Mouse (Mus musculus) spleen, adult 2 months (tissue): ENCODE data around the gene Ndufv3. TPM values are rescaled to one million over a fixed set of nuclear protein-coding genes. Genes with fewer than 3 reads are reported as not detected.

Source experiments
- DNase-seq, 2 experiments: peaks; one replicate each; pipeline versions ENCODE4 v3.0.0 to v3.0.0-alpha.2; 2012 to 2021; ENCODE audit warnings: low spot score in 2 of 2, low read depth in 1 of 2
- H3K27ac ChIP-seq: fragments of 200-500 bp; 2 replicates; pipeline ENCODE4 v1.5.1; 2012; ENCODE audit warnings: low read length, inconsistent platforms; ENCODE audit not compliant: insufficient read depth
- H3K27me3 ChIP-seq: fragments of 200-500 bp; 2 replicates; pipeline ENCODE4 v1.6.1; 2012; ENCODE audit warnings: mild to moderate bottlenecking, moderate library complexity, low read length, inconsistent platforms; ENCODE audit not compliant: control insufficient read depth, insufficient read depth
- H3K36me3 ChIP-seq: fragments of 200-500 bp; 2 replicates; pipeline ENCODE4 v1.6.1; 2012; ENCODE audit warnings: mild to moderate bottlenecking, low read length, inconsistent platforms; ENCODE audit not compliant: control insufficient read depth, insufficient read depth
- H3K4me1 ChIP-seq: fragments of 200-500 bp; 2 replicates; pipeline ENCODE4 v1.6.1; 2011; ENCODE audit warnings: inconsistent platforms; ENCODE audit not compliant: control insufficient read depth, insufficient read depth, insufficient read length
- H3K4me3 ChIP-seq: fragments of 200-500 bp; 2 replicates; pipeline ENCODE4 v1.5.1; 2011; ENCODE audit warnings: mild to moderate bottlenecking, inconsistent platforms; ENCODE audit not compliant: insufficient read depth, insufficient read length; ENCODE audit errors: extremely low read depth
- CTCF ChIP-seq: fragments of 200-500 bp; IDR thresholded peaks from 2 replicates; pipeline ENCODE4 v1.5.1; 2011; ENCODE audit warnings: mild to moderate bottlenecking, inconsistent platforms; ENCODE audit not compliant: insufficient read depth, insufficient read length, insufficient replicate concordance; ENCODE audit errors: extremely low read depth
- POLR2A ChIP-seq: fragments of 200-500 bp; IDR thresholded peaks from 2 replicates; pipeline ENCODE4 v1.6.1; 2011; ENCODE audit warnings: low read depth, low read length, inconsistent platforms
- WGBS: fragments of 180-500 bp; shearing (Covaris S2); methylation state at CpG from one replicate; pipeline ENCODE4 v1.1.7; 2018; 5-methylcytosine and 5-hydroxymethylcytosine counted together
- polyA plus RNA-seq: library from polyadenylated mRNA; depleted of rRNA; stranded (reverse); fragments of >200 nt; gene quantifications from 2 replicates; pipeline ENCODE4 v1.2.3, GENCODE M21; 2012; rRNA removed

Gene Ndufv3
- polyA plus RNA-seq, result 42.7 and 54.3 TPM in 2 replicates

GRCm38 (mm10) chr17:31519946-31520838 lies at the start of gene Ndufv3, which contains the start of gene Wdr4:
Gene Ndufv3 (plus strand): TSS chr17:31520115.
Gene Wdr4 (minus strand): TSS chr17:31519980.
- H3K36me3 ChIP-seq, result peaks cover 2% of the 10 kb centered on the region; the same call in 1 of the 2 replicates
- TF ChIP-seq CTCF (no peak), POLR2A (peak; percentile 90)
- peak within 1 kb of the TSS; percentile 71 for H3K27ac ChIP-seq
- H3K27me3 ChIP-seq, result no peaks in the 10 kb centered on the region
- WGBS, result under 1% methylated on average over 45 of the region's 45 CpGs
- H3K4me3 ChIP-seq, result peak within 1 kb of the TSS; percentile 78
- peak; percentile 99 for DNase-seq
- H3K4me1 ChIP-seq, result peaks cover 3% of the 10 kb centered on the region; the same call in 1 of the 2 replicates

GRCm38 (mm10) chr17:31470766-31471418 lies 49.0 kb upstream of the Ndufv3 start:
- no peaks in the 10 kb centered on the region for H3K4me1 ChIP-seq
- no peak overlapping the region for H3K4me3 ChIP-seq
- no peak for DNase-seq
- WGBS, result 86% methylated on average over 5 of the region's 5 CpGs
- H3K27me3 ChIP-seq, result no peaks in the 10 kb centered on the region
- TF ChIP-seq CTCF, result no peak
- TF ChIP-seq POLR2A, result no peak
- no peaks in the 10 kb centered on the region for H3K36me3 ChIP-seq
- no peak overlapping the region for H3K27ac ChIP-seq

DNA sequence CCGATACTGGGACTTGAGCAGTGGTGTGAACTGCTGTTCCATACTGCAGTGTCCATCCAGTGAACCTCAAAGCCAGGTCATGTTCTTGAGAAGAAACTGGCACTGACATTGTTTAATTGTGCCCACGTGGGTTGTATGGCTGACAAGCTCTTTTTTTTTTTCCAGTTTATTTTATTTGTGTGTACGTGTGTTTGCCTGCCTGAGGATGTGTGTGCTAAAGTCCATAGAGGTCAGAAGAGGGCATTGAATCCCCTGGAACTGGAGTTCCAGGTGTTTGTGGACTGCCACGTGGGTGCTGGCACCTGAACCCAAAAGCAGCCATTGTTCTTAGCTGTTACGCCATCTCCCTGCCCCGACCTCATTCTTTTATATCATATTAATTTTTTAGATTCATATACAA lies 45.5 kb upstream of the Ndufv3 start:
- TF ChIP-seq POLR2A, result no peak
- TF ChIP-seq CTCF, result no peak
- Histone ChIP-seq H3K27me3 (peaks cover 3% of the 10 kb centered on the region; the same call in 1 of the 2 replicates), H3K36me3 (no peaks in the 10 kb centered on the region), H3K27ac (no peak overlapping the region), H3K4me1 (no peaks in the 10 kb centered on the region), H3K4me3 (no peak overlapping the region)
- DNase-seq, result no peak
- WGBS, result 84% methylated on average over 6 of the region's 6 CpGs

GRCm38 (mm10) chr17:31478606-31479005 lies 41.3 kb upstream of the Ndufv3 start:
- Histone ChIP-seq H3K27me3 (peaks cover 3% of the 10 kb centered on the region; the same call in 1 of the 2 replicates), H3K27ac (no peak overlapping the region), H3K36me3 (no peaks in the 10 kb centered on the region), H3K4me3 (no peak overlapping the region), H3K4me1 (no peaks in the 10 kb centered on the region)
- TF ChIP-seq CTCF, result no peak
- TF ChIP-seq POLR2A, result no peak
- DNase-seq, result no peak
- 80% methylated on average over 7 of the region's 7 CpGs for WGBS

DNA sequence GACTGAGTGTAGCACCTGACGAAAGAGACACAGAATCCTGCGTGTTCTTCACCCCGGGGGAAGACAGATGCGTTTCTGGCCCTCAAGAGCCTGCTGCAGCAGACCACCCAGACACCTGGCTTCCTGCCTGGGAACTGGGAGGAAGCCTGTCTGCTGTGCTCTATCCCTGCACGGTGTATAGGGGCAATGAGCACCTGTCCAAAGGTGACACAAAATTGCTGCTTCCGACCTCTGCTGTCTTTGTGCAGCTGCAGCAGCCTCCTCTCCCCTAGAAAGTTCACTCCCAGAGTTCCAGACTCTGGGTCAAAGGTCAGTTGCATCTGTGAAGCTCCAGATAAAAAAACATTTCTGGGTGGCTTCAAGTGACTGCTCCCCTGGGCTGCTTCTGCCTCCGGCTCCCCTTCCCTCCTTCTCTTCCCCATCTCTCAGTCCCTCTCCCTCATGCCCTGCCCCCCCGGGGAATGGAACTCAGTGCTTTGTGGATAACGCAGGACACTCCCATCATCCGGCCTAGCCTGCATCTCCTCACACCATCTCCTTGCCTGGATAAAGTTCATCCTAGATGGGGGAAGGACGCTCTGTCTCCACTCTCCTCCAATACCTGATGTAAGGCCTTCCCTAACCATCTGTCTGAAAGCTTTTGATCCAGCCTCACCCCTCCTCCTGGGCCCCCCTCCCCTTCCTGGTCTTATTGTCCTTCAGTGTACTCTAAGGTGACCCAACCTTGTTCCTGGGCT lies 40.6 kb upstream of the Ndufv3 start:
- no peak for DNase-seq
- H3K27me3 ChIP-seq, result peaks cover 3% of the 10 kb centered on the region; the same call in 1 of the 2 replicates
- no peaks in the 10 kb centered on the region for H3K36me3 ChIP-seq
- H3K4me1 ChIP-seq, result no peaks in the 10 kb centered on the region
- 71% methylated on average over 11 of the region's 11 CpGs for WGBS
- H3K27ac ChIP-seq, result no peak overlapping the region
- no peak overlapping the region for H3K4me3 ChIP-seq
- TF ChIP-seq POLR2A (no peak), CTCF (no peak)

GRCm38 (mm10) chr17:31486616-31487198 lies 33.2 kb upstream of the Ndufv3 start:
- no peaks in the 10 kb centered on the region for H3K27me3 ChIP-seq
- H3K27ac ChIP-seq, result no peak overlapping the region
- H3K4me1 ChIP-seq, result no peaks in the 10 kb centered on the region
- 89% methylated on average over 10 of the region's 10 CpGs for WGBS
- H3K4me3 ChIP-seq, result no peak overlapping the region
- H3K36me3 ChIP-seq, result no peaks in the 10 kb centered on the region
- no peak for DNase-seq
- TF ChIP-seq CTCF (no peak), POLR2A (no peak)
